7 mouse cellular contexts compared by ENCODE assay signal in the genomic region with DNA sequence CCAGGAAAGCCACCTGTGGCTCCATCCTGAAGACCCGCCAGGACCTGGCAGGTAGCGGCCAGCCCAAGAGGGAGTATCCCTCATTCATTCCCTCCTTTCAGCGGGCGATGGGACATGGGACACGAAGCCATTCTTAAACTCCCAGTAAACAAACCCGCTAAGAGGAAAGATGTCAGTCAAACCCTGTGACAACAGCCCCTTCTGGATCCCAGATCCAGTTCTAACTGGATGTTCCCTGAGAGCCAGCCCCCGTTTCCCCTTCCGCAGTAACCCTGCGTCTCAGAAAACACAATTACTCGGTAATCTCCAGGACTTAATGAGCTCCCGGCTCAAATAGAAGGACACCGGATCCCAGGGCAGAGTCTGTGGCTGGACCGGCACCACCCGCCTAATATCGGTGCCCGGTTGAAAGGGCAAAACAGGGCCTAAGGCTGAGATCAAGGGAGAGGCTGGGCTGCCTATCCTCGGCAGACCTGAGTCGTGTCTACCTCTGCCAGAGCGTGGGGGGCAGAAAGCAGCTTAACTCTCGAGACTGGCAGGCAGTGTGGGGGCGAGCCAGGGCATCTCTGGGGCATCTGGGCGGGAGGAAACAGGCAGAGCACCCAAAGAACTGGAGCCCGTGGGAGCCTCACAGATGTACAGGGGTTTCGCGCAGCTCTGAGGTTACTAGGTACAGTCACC. TPM values are rescaled to one million over a fixed set of nuclear protein-coding genes. Genes with fewer than 3 reads are reported as not detected.
A peak's percentile ranks its signal among the peaks of the same experiment; 100 is the strongest.
DNase-seq lines count a peak whose midpoint lies in the region; ATAC-seq and TF ChIP-seq lines count a peak whose summit lies in the region.

No protein-coding gene starts in this region.

- H3K4me3 ChIP-seq in ES-E14 (ENCODE audit: insufficient read depth in 1 of 2, low read depth in 1 of 2, low read length in 2 of 2, poor library complexity in 1 of 2, severe bottlenecking in 1 of 2) = peak overlapping the region; percentile 75 to 99
- H3K4me3 ChIP-seq in bone marrow, adult 2 months (replicated peaks; ENCODE audit: control insufficient read depth, low read depth, low read length) = peak overlapping the region; percentile 93
- peak overlapping the region; percentile 74 for H3K4me3 ChIP-seq in intestine, postnatal 0 days (ENCODE audit: low read depth, low read length)
- H3K4me3 ChIP-seq in lung, embryonic 14.5 days (ENCODE audit: low read depth, low read length) = peak overlapping the region; percentile 76

- in situ Hi-C loops in ES-E14 (cut with MboI; ENCODE audit: low sequenced_read_pairs in 2 of 2, unreplicated experiment in 2 of 2) = no loop called here

- TF ChIP-seq POLR2A in bone marrow, adult 2 months (IDR thresholded peaks at IDR 0.05; ENCODE audit: borderline replicate concordance, control insufficient read depth, low read depth, low read length) = no peak

- H3K36me3 ChIP-seq in ES-E14 (ENCODE audit: control insufficient read depth, insufficient read depth, low read length, poor library complexity, severe bottlenecking) = no peaks in the 10 kb centered on the region
- no peaks in the 10 kb centered on the region for H3K36me3 ChIP-seq in intestine, postnatal 0 days (ENCODE audit: control insufficient read depth, insufficient read depth)
- no peaks in the 10 kb centered on the region for H3K36me3 ChIP-seq in lung, embryonic 14.5 days (ENCODE audit: insufficient read depth)

- no peak for TF ChIP-seq CTCF in bone marrow, adult 2 months (IDR thresholded peaks at IDR 0.05; ENCODE audit: control insufficient read depth, insufficient read depth, low read length)
- no peak for TF ChIP-seq CTCF in intestine, postnatal 0 days (IDR thresholded peaks at IDR 0.05; ENCODE audit: low read depth)
- no peak for TF ChIP-seq CTCF in lung, embryonic 14.5 days (IDR thresholded peaks at IDR 0.05; ENCODE audit: low read depth)

- H3K9me3 ChIP-seq in ES-E14 (ENCODE audit: control insufficient read depth, insufficient read depth, low read depth, low read length) = no peaks in the 10 kb centered on the region
- H3K9me3 ChIP-seq in intestine, postnatal 0 days (ENCODE audit: control insufficient read depth) = no peaks in the 10 kb centered on the region
- no peaks in the 10 kb centered on the region for H3K9me3 ChIP-seq in lung, embryonic 14.5 days (ENCODE audit: low read depth, low read length)

- H3K4me2 ChIP-seq in intestine, postnatal 0 days (replicated peaks; ENCODE audit: low read depth) = peak overlapping the region; percentile 99
- peak overlapping the region; percentile 80 for H3K4me2 ChIP-seq in lung, embryonic 14.5 days

- no peaks in the 10 kb centered on the region for H3K27me3 ChIP-seq in intestine, postnatal 0 days (replicated peaks; ENCODE audit: control insufficient read depth, insufficient read depth, low read length)
- no peaks in the 10 kb centered on the region for H3K27me3 ChIP-seq in lung, embryonic 14.5 days (ENCODE audit: insufficient read depth, low read length)

- H3K4me1 ChIP-seq in ES-E14 (ENCODE audit: control insufficient read depth in 2 of 2, insufficient read depth in 2 of 2, low read length in 2 of 2, poor library complexity in 1 of 2) = peaks cover 3 to 4% of the 10 kb centered on the region in 2 experiments; a peak in 2 of 4 replicates
- H3K4me1 ChIP-seq in bone marrow, adult 2 months (ENCODE audit: control insufficient read depth, insufficient read depth, low read length) = peaks cover 8% of the 10 kb centered on the region; the same call in 1 of the 2 replicates
- H3K4me1 ChIP-seq in intestine, postnatal 0 days (replicated peaks; ENCODE audit: control insufficient read depth, insufficient read depth, low read length) = 0 out of 2 replicates have a peak, but pooled peaks cover 3% of the 10 kb centered on the region
- H3K4me1 ChIP-seq in lung, embryonic 14.5 days (ENCODE audit: insufficient read depth) = peaks cover 6% of the 10 kb centered on the region

- DNase-seq in ES-E14 (ENCODE audit: low read depth, low spot score) = no peak
- peak; percentile 67 for DNase-seq in lung, embryonic 14.5 days
- peak; percentile 63 for DNase-seq in retina, postnatal 1 day
- no peak for DNase-seq in urinary bladder, postnatal 14 days (ENCODE audit: low spot score)

- no peak overlapping the region for H3K27ac ChIP-seq in ES-E14 (ENCODE audit: insufficient read depth, low read depth, low read length, poor library complexity, severe bottlenecking)
- H3K27ac ChIP-seq in bone marrow, adult 2 months (ENCODE audit: control insufficient read depth, insufficient read depth, low read depth, low read length, poor library complexity) = peak overlapping the region; percentile 57
- H3K27ac ChIP-seq in intestine, postnatal 0 days (ENCODE audit: low read depth, low read length) = no peak overlapping the region; the same call in 1 of the 2 replicates
- H3K27ac ChIP-seq in lung, embryonic 14.5 days (ENCODE audit: low read depth) = peak overlapping the region; percentile 48; the same call in 1 of the 2 replicates

- H3K9ac ChIP-seq in ES-E14 (ENCODE audit: insufficient read depth, low read depth, low read length, poor library complexity, severe bottlenecking) = peak overlapping the region; percentile 65; the same call in 1 of the 2 replicates
- peak overlapping the region; percentile 71 for H3K9ac ChIP-seq in intestine, postnatal 0 days (ENCODE audit: low read depth, low read length)
- H3K9ac ChIP-seq in lung, embryonic 14.5 days = peak overlapping the region; percentile 68

- whole genome bisulfite sequencing in bone marrow, adult 2 months = 2% methylated on average over 25 of the region's 25 CpGs
- 10% methylated on average over 25 of the region's 25 CpGs for WGBS in intestine, postnatal 0 days
- WGBS in lung, embryonic 14.5 days = 5% methylated on average over 25 of the region's 25 CpGs

- peak; percentile 50; the same call in 1 of the 2 replicates for ATAC-seq in frontal cortex, adult (ENCODE audit: low TSS enrichment)
- no peak for ATAC-seq in intestine, postnatal 0 days
- ATAC-seq in lung, embryonic 14.5 days (ENCODE audit: insufficient read depth) = no peak; the same call in 1 of the 2 replicates

TF ChIP-seq in ES-E14, 5 proteins besides CTCF, POLR2A, EP300 and RAD21:
- no peak for TF ChIP-seq HCFC1 (IDR thresholded peaks at IDR 0.05; ENCODE audit: borderline replicate concordance, insufficient read depth, low read length)
TF ChIP-seq in ES-E14: peak in this region for 0.

RNA-seq across cellular contexts. Expression of a gene that starts 0.9 kb away (rescaled TPM):
- 28.8 and 36.8 TPM in 2 replicates for total RNA-seq in ES-E14 (2012; rRNA removed)
- polyA plus RNA-seq in bone marrow, adult 2 months (2011; ENCODE audit: insufficient read depth, insufficient read length, low replicate concordance, missing spikeins) = 24.6 and 26.9 TPM in 2 replicates
- polyA plus RNA-seq in intestine, postnatal 0 days (2015; fragmentation: Nextera tagmentation; extraction: Ambion mirVana) = 26.5 TPM in 2 replicates
- 51.4 and 58.0 TPM in 2 replicates for polyA plus RNA-seq in lung, embryonic 14.5 days (2014; fragmentation: Nextera tagmentation; extraction: Ambion mirVana)

RNA-seq across cellular contexts. Expression of a gene that starts 49.1 kb away (rescaled TPM):
- total RNA-seq in ES-E14 (2012; rRNA removed) = 0.98 and 1.6 TPM in 2 replicates
- not detected in 2 replicates for polyA plus RNA-seq in bone marrow, adult 2 months (2011; ENCODE audit: insufficient read depth, insufficient read length, low replicate concordance, missing spikeins)
- polyA plus RNA-seq in intestine, postnatal 0 days (2015; fragmentation: Nextera tagmentation; extraction: Ambion mirVana) = 0.16 and 0.24 TPM in 2 replicates
- 0.45 and 0.46 TPM in 2 replicates for polyA plus RNA-seq in lung, embryonic 14.5 days (2014; fragmentation: Nextera tagmentation; extraction: Ambion mirVana)

RNA-seq across cellular contexts. Expression of a gene that starts 50.0 kb away (rescaled TPM):
- total RNA-seq in ES-E14 (2012; rRNA removed) = 1,120 and 1,195 TPM in 2 replicates
- 98.4 and 168 TPM in 2 replicates for polyA plus RNA-seq in bone marrow, adult 2 months (2011; ENCODE audit: insufficient read depth, insufficient read length, low replicate concordance, missing spikeins)
- 345 and 371 TPM in 2 replicates for polyA plus RNA-seq in intestine, postnatal 0 days (2015; fragmentation: Nextera tagmentation; extraction: Ambion mirVana)
- 1,057 and 1,103 TPM in 2 replicates for polyA plus RNA-seq in lung, embryonic 14.5 days (2014; fragmentation: Nextera tagmentation; extraction: Ambion mirVana)

Comparison
In these comparisons a context has a peak if more than half of its experiments do, and no peak if none do; other contexts are left out.
1. DNase-seq: peak in lung, embryonic 14.5 days (single experiment) and retina, postnatal 1 day (single experiment); none in ES-E14 (single experiment) and urinary bladder, postnatal 14 days (single experiment).
2. H3K27ac ChIP-seq: peak in bone marrow, adult 2 months (single experiment) and lung, embryonic 14.5 days (single experiment); none in ES-E14 (single experiment) and intestine, postnatal 0 days (single experiment).
3. Peak in every context shown above with its lines, with median percentiles within 50 percentile points of each other: H3K4me3 ChIP-seq and H3K9ac ChIP-seq.